Mouse (Mus musculus) bone marrow, adult 2 months (tissue): Measurements from ENCODE around the gene St8sia1.

Experiments used
- CTCF ChIP-seq: fragments of 200-500 bp; IDR thresholded peaks from 2 replicates; pipeline ENCODE4 v1.5.1; 2011; ENCODE audit warnings: low read length, control low read depth; ENCODE audit not compliant: control insufficient read depth, insufficient read depth
- POLR2A ChIP-seq: fragments of 200-500 bp; IDR thresholded peaks from 2 replicates; pipeline ENCODE4 v1.6.1; 2011; ENCODE audit warnings: low read depth, mild to moderate bottlenecking, control low read depth, low read length, borderline replicate concordance; ENCODE audit not compliant: control insufficient read depth

DNA sequence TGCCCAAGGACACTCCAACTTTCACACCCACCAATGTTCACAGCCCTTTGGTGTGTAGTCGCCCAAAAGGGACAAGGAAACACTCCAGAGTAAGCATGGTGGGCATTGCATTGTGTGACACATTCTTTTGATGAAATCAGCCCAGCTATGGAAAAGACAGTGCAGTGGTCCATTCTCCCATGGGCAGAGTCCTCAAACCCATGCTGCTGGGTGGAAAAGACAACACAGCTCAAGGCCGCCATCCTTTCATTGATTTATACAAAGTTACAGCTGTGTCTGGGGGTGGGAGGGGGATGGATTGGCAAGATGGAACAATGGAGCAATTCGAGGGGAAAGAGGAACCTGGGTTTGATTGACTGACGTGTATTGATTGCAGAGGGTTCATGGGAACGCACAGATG, 151.3 kb downstream of the St8sia1 start:
- TF ChIP-seq POLR2A: no peak
- no peak for TF ChIP-seq CTCF
